Mouse (Mus musculus) gastrocnemius, adult 2 months (tissue): ENCODE results near the gene Syt12. TPM values are rescaled to one million over a fixed set of nuclear protein-coding genes. Genes with fewer than 3 reads are reported as not detected.

Source experiments
- DNase-seq: peaks from one replicate; pipeline ENCODE4 v3.0.0; 2022
- H3K27ac ChIP-seq: fragments of 200-600 bp; 2 replicates; pipeline ENCODE4 v1.8.1; 2022; ENCODE audit warnings: mild to moderate bottlenecking
- H3K4me3 ChIP-seq: fragments of 200-600 bp; 2 replicates; pipeline ENCODE4 v1.8.1; 2022; ENCODE audit warnings: mild to moderate bottlenecking, moderate library complexity
- CTCF ChIP-seq: fragments of 200-600 bp; IDR thresholded peaks from 2 replicates; pipeline ENCODE4 v1.8.1; 2022; ENCODE audit warnings: antibody characterized with exemption, mild to moderate bottlenecking, moderate library complexity
- intact Hi-C: fragments of 180-260 bp; cut with DNase I; formaldehyde crosslinking; loops from one replicate; pipeline ENCODE4 v1.15.1; 2025
- total RNA-seq, 2 experiments: library from RNA; stranded (reverse); gene quantifications; 2 replicates each; pipeline ENCODE4 v1.2.3; 2021

The Syt12 gene
- total RNA-seq, 2 experiments from 2014 or later, result 6.8 to 7.6 TPM

GRCm38 (mm10) chr19:4452525-4452924 is 24.7 kb downstream of the Syt12 start:
- H3K27ac ChIP-seq, result no peak overlapping the region
- no peak for TF ChIP-seq CTCF
- intact Hi-C loops, result no loop called here
- no peak overlapping the region for H3K4me3 ChIP-seq
- no peak for DNase-seq

GRCm38 (mm10) chr19:4451965-4452364 is 25.3 kb downstream of the Syt12 start:
- no peak overlapping the region for H3K27ac ChIP-seq
- no peak overlapping the region for H3K4me3 ChIP-seq
- DNase-seq, result no peak
- TF ChIP-seq CTCF, result no peak
- intact Hi-C loops, result no loop called here

- no peak overlapping the region for H3K4me3 ChIP-seq
- no peak for DNase-seq
- intact Hi-C loops, result no loop called here
- H3K27ac ChIP-seq, result no peak overlapping the region
- TF ChIP-seq CTCF, result no peak
Observed at GRCm38 (mm10) chr19:4451098-4451497, 26.1 kb downstream of the Syt12 start.

GRCm38 (mm10) chr19:4450666-4451065 is 26.6 kb downstream of the Syt12 start:
- intact Hi-C loops, result no loop called here
- no peak for TF ChIP-seq CTCF
- H3K27ac ChIP-seq, result no peak overlapping the region
- H3K4me3 ChIP-seq, result no peak overlapping the region
- no peak for DNase-seq

GRCm38 (mm10) chr19:4449230-4449629 is 28.0 kb downstream of the Syt12 start:
- no peak for DNase-seq
- TF ChIP-seq CTCF, result no peak
- Histone ChIP-seq H3K4me3 (no peak overlapping the region), H3K27ac (no peak overlapping the region)
- intact Hi-C loops, result loop anchor here (10.0 kb wide), 1 partner anchor 194 kb away; no protein-coding TSS in a partner anchor

- intact Hi-C loops, result loop anchor here (10.0 kb wide), 1 partner anchor 193 kb away; no protein-coding TSS in a partner anchor
- H3K4me3 ChIP-seq, result no peak overlapping the region
- peak overlapping the region; percentile 51 for H3K27ac ChIP-seq
- TF ChIP-seq CTCF, result no peak
- DNase-seq, result peak; percentile 60
Observed at GRCm38 (mm10) chr19:4447445-4447844, 29.8 kb downstream of the Syt12 start.

- Histone ChIP-seq H3K27ac (peak overlapping the region; percentile 51), H3K4me3 (no peak overlapping the region)
- peak; percentile 72 for DNase-seq
- intact Hi-C loops, result loop anchor here (10.0 kb wide), 1 partner anchor 192 kb away; no protein-coding TSS in a partner anchor
- no peak for TF ChIP-seq CTCF
Observed at GRCm38 (mm10) chr19:4446661-4447420, 30.4 kb downstream of the Syt12 start.

GRCm38 (mm10) chr19:4442408-4442807 is 34.8 kb downstream of the Syt12 start:
- peak; percentile 77 for DNase-seq
- no peak overlapping the region for H3K4me3 ChIP-seq
- TF ChIP-seq CTCF, result no peak; the same call in 1 of the 2 replicates
- 0 out of 2 replicates have a peak overlapping the region, but pooled peaks have one; percentile 41 for H3K27ac ChIP-seq
- intact Hi-C loops, result loop anchor here (10.0 kb wide), 1 partner anchor 188 kb away; no protein-coding TSS in a partner anchor

GRCm38 (mm10) chr19:4441621-4442161 is 35.6 kb downstream of the Syt12 start:
- TF ChIP-seq CTCF, result no peak
- H3K27ac ChIP-seq, result peak overlapping the region; percentile 41

GRCm38 (mm10) chr19:4441090-4441591 is 36.1 kb downstream of the Syt12 start:
- Histone ChIP-seq H3K4me3 (no peak overlapping the region), H3K27ac (no peak overlapping the region)
- peak; percentile 52 for DNase-seq
- TF ChIP-seq CTCF, result peak; percentile 79
- intact Hi-C loops, result loop anchor here (10.0 kb wide), 1 partner anchor 186 kb away; no protein-coding TSS in a partner anchor

More at GRCm38 (mm10) chr19:4441621-4442161, 35.6 kb downstream of the Syt12 start:
- intact Hi-C loops, result loop anchor here (10.0 kb wide), 1 partner anchor 187 kb away; no protein-coding TSS in a partner anchor
- no peak for DNase-seq
- no peak overlapping the region for H3K4me3 ChIP-seq

GRCm38 (mm10) chr19:4440222-4440621 is 37.0 kb downstream of the Syt12 start:
- TF ChIP-seq CTCF, result no peak
- intact Hi-C loops, result loop anchor here (10.0 kb wide), 1 partner anchor 185 kb away; no protein-coding TSS in a partner anchor

GRCm38 (mm10) chr19:4439161-4439801 is 38.0 kb downstream of the Syt12 start, which contains the start of gene Rhod:
Gene Rhod (minus strand): TSS chr19:4439432.
- 0 out of 2 replicates have a peak, but pooled peaks have one; percentile 8 for TF ChIP-seq CTCF
- peak within 1 kb of the TSS; percentile 68 for H3K27ac ChIP-seq
- peak; percentile 68 for DNase-seq
- intact Hi-C loops, result no loop called here
- peak within 1 kb of the TSS; percentile 81 for H3K4me3 ChIP-seq

More at GRCm38 (mm10) chr19:4440222-4440621, 37.0 kb downstream of the Syt12 start:
- H3K4me3 ChIP-seq, result peak overlapping the region; percentile 46
- DNase-seq, result peak; percentile 53
- H3K27ac ChIP-seq, result no peak overlapping the region
